Mouse (Mus musculus) lung, postnatal 36 days (tissue): ENCODE measurements at regions not wholly inside any gene's neighbourhood (a gene's known extent, or its start where the extent isn't known, plus 50 kb on each side); places are given as distances from the start of the nearest gene placed in this dataset.

Experiments used
- DNase-seq: peaks from one replicate; pipeline ENCODE4 v3.0.0; 2022; ENCODE audit warnings: mixed read lengths

- no peak for DNase-seq
These were observed 89.1 kb upstream of the Chl1 start for GRCm38 (mm10) chr6:103421013-103421933.

GRCm38 (mm10) chr6:103430933-103431594, 79.3 kb upstream of the Chl1 start:
- DNase-seq: no peak

- DNase-seq: no peak
These were observed 78.8 kb upstream of the Chl1 start for GRCm38 (mm10) chr6:103431595-103431957.
